Mouse (Mus musculus): ENCODE results near the gene Panx3. TPM values are rescaled to one million over a fixed set of nuclear protein-coding genes. Genes with fewer than 3 reads are reported as not detected.

The Panx3 gene
- total and polyA plus RNA-seq, 3 experiments = 0.17 to 0.42 TPM; not detected in 1

- DNase-seq (ENCODE audit: low read depth, low spot score) = peak; percentile 94
- peak within 1 kb of the TSS; percentile 67 to 89 for H3K4me3 ChIP-seq (ENCODE audit: control insufficient read depth in 1 of 2, insufficient read depth in 1 of 2, low read depth in 2 of 2, low read length in 2 of 2)
- peak within 1 kb of the TSS; percentile 71 for H3K27ac ChIP-seq (ENCODE audit: control insufficient read depth, low read depth, low read length)
- TF ChIP-seq ZKSCAN1 (IDR thresholded peaks at IDR 0.05; ENCODE audit: low read depth, low read length) (no peak), ZNF384 (IDR thresholded peaks at IDR 0.05; ENCODE audit: low read depth, low read length) (no peak), POLR2A (IDR thresholded peaks at IDR 0.05; ENCODE audit: control insufficient read depth in 1 of 2, insufficient read depth in 1 of 2, low read depth in 1 of 2, low read length in 2 of 2, poor library complexity in 1 of 2) (peak; percentile 75 to 92), ETS1 (IDR thresholded peaks at IDR 0.05; ENCODE audit: low read depth, low read length) (peak; percentile 15; the same call in 1 of the 2 replicates), GABPA (IDR thresholded peaks at IDR 0.05; ENCODE audit: low read depth, low read length) (no peak), HCFC1 (IDR thresholded peaks at IDR 0.05; ENCODE audit: low read depth, low read length) (peak; percentile 80), MAX (IDR thresholded peaks at IDR 0.05; ENCODE audit: low read length) (peak; percentile 65; the same call in 1 of the 2 replicates), USF1 (IDR thresholded peaks at IDR 0.05; ENCODE audit: low read depth, low read length) (0 out of 2 replicates have a peak, but pooled peaks have one; percentile 30), TBP (IDR thresholded peaks at IDR 0.05; ENCODE audit: low read depth, low read length) (peak; percentile 20; the same call in 1 of the 2 replicates), NELFE (IDR thresholded peaks at IDR 0.05; ENCODE audit: low read depth, low read length) (peak; percentile 86), ELF1 (IDR thresholded peaks at IDR 0.05; ENCODE audit: low read depth, low read length) (peak; percentile 90), MYC (IDR thresholded peaks at IDR 0.05; ENCODE audit: low read depth, low read length) (peak; percentile 80; the same call in 1 of the 2 replicates), RCOR1 (IDR thresholded peaks at IDR 0.05; ENCODE audit: low read depth, low read length) (0 out of 2 replicates have a peak, but pooled peaks have one; percentile 22), TCF12 (IDR thresholded peaks at IDR 0.05; ENCODE audit: low read depth, low read length) (peak; percentile 56; the same call in 1 of the 2 replicates), BHLHE40 (IDR thresholded peaks at IDR 0.05; ENCODE audit: borderline replicate concordance, low read depth, low read length) (peak; percentile 79; the same call in 1 of the 2 replicates), RAD21 (IDR thresholded peaks at IDR 0.05; ENCODE audit: low read depth, low read length) (no peak), SIN3A (IDR thresholded peaks at IDR 0.05; ENCODE audit: low read length) (peak; percentile 55), ZMIZ1 (IDR thresholded peaks at IDR 0.05; ENCODE audit: low read depth, low read length) (peak; percentile 64), POLR2AphosphoS2 (IDR thresholded peaks at IDR 0.05; ENCODE audit: low read length) (peak; percentile 92), SMC3 (IDR thresholded peaks at IDR 0.05; ENCODE audit: low read depth, low read length) (no peak), MXI1 (IDR thresholded peaks at IDR 0.05; ENCODE audit: low read depth, low read length) (peak; percentile 91), NRF1 (IDR thresholded peaks at IDR 0.05; ENCODE audit: insufficient read depth, low read depth, low read length, poor library complexity, severe bottlenecking) (peak; percentile 88)
- H3K27me3 ChIP-seq (ENCODE audit: control insufficient read depth in 1 of 2, insufficient read depth in 2 of 2, low read length in 2 of 2) = no peaks in the 10 kb centered on the region
- H3K9me3 ChIP-seq (replicated peaks; ENCODE audit: insufficient read depth, low read length) = no peaks in the 10 kb centered on the region
- peaks cover 16 to 22% of the 10 kb centered on the region in 2 experiments for H3K36me3 ChIP-seq (ENCODE audit: control insufficient read depth in 1 of 2, insufficient read depth in 2 of 2, low read length in 2 of 2)
- H3K79me2 ChIP-seq (ENCODE audit: control insufficient read depth, insufficient read depth, low read length, poor library complexity) = peaks cover 17% of the 10 kb centered on the region
- H3K9ac ChIP-seq (ENCODE audit: control insufficient read depth, low read depth, low read length, poor library complexity, severe bottlenecking) = peak within 1 kb of the TSS; percentile 90
- peaks cover 4 to 19% of the 10 kb centered on the region in 2 experiments for H3K4me1 ChIP-seq (ENCODE audit: control insufficient read depth in 1 of 2, insufficient read depth in 2 of 2, low read length in 2 of 2)
Observed at GRCm38 (mm10) chr9:37656931-37657481, 12.0 kb downstream of the Panx3 start, which contains the start of gene Tbrg1. TSS of gene Tbrg1 (minus strand) at chr9:37657312.
